Mouse (Mus musculus): ENCODE results near the gene Cdc37. TPM values are rescaled to one million over a fixed set of nuclear protein-coding genes. Genes with fewer than 3 reads are reported as not detected.
A peak's percentile ranks its signal among the peaks of the same experiment; 100 is the strongest.

Cdc37 gene
- polyA plus RNA-seq, 1 experiment, result 72.6 TPM

DNA sequence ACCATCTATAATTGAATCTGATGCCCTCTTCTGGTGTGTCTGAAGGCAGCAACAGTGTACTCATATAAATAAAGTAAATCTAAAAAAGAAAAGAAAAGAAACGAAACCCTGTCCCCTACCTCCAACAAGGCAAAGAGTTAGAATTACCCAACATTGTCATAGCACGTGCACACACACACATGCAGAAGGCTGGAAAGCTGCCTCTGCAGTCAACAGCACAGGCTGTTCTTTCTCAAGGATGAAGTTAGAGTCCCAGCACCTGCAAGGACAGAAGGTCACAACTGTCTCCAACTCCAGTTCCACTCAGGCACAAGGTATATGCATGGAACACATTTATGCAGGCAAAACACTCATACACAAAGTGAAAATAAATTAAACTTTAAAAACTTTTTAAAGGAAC is 47.7 kb downstream of the Cdc37 start:
- DNase-seq, result peak; percentile 23
- no peaks in the 10 kb centered on the region for H3K36me3 ChIP-seq (ENCODE audit: control insufficient read depth, insufficient read depth, low read length)
- H3K4me3 ChIP-seq (ENCODE audit: insufficient read depth, low read depth, low read length), result no peak overlapping the region
- WGBS, result 95% methylated on average over 2 of the region's 2 CpGs
- H3K27ac ChIP-seq (ENCODE audit: insufficient read depth, low read depth, low read length), result no peak overlapping the region
- TF ChIP-seq CTCF (conservative IDR thresholded peaks at IDR 0.05; ENCODE audit: insufficient read depth, insufficient read length, low read depth, low read length), result no peak
- no peak for TF ChIP-seq POLR2A (IDR thresholded peaks at IDR 0.05; ENCODE audit: low read depth, low read length)
- no peaks in the 10 kb centered on the region for H3K4me1 ChIP-seq (ENCODE audit: control insufficient read depth, insufficient read depth, low read length)
- no peaks in the 10 kb centered on the region for H3K27me3 ChIP-seq (replicated peaks; ENCODE audit: control insufficient read depth, insufficient read depth, low read length)

DNA sequence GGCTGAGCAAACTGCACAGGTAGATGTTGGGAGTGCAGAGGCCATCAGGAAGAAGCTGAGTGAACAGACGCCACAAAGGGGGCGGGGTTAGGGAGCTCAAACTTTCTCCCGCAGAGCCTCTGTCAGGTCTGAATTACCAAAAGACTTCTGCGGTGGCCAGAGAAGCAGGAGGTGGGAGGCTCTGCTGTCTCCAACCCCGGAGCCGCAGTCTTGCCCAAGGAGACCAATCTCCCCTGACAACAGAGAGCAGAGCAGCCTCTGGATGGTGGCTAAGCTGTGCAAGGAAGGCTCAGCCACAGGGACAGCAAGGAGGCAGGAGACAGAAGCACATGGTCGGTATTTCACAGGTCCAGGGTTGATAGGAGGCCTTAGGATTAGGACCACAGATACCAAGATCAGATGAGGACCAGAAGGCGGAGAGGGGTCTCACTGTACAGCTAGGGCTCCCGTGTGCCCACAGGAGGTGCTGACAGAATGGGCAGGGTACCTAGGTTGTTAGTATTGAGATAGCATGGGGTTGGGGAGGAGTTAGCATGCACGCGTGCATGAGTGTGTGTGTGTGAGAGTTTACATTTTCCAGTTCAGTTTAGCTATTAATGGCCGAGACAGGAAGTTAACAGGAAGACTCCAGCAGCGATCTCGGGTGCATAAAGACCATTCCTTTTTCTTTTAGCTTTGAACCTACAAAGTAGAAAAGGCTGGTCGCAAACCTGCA is 49.2 kb downstream of the Cdc37 start:
- H3K4me3 ChIP-seq (ENCODE audit: insufficient read depth, low read depth, low read length), result no peak overlapping the region
- no peaks in the 10 kb centered on the region for H3K36me3 ChIP-seq (ENCODE audit: control insufficient read depth, insufficient read depth, low read length)
- 54% methylated on average over 15 of the region's 15 CpGs for WGBS
- TF ChIP-seq POLR2A (IDR thresholded peaks at IDR 0.05; ENCODE audit: low read depth, low read length) (no peak), CTCF (conservative IDR thresholded peaks at IDR 0.05; ENCODE audit: insufficient read depth, insufficient read length, low read depth, low read length) (no peak)
- H3K4me1 ChIP-seq (ENCODE audit: control insufficient read depth, insufficient read depth, low read length), result no peaks in the 10 kb centered on the region
- H3K27me3 ChIP-seq (replicated peaks; ENCODE audit: control insufficient read depth, insufficient read depth, low read length), result no peaks in the 10 kb centered on the region
- H3K27ac ChIP-seq (ENCODE audit: insufficient read depth, low read depth, low read length), result no peak overlapping the region
- DNase-seq, result no peak

DNA sequence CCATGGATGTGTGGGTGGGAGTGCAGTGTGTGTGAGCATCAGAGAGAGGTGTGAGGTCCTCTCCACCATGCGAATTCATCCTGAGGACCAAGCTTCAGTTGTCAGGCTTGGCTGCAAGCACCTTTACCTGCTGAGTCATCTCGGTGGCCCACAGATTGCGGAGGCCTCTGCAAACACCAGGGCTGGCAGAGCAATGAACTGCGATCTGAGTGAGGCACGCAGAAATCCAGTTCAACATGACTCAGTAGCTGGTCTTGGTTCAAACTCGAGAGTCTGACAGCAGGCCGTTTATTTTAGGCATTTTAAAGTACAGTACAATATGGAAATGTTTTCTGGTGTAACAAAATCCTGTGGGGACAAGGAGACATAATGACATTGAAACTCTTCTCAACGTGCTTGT is 52.0 kb downstream of the Cdc37 start:
- no peak for DNase-seq
- 73% methylated on average over 8 of the region's 8 CpGs for WGBS
- H3K4me1 ChIP-seq (ENCODE audit: control insufficient read depth, insufficient read depth, low read length), result no peaks in the 10 kb centered on the region

DNA sequence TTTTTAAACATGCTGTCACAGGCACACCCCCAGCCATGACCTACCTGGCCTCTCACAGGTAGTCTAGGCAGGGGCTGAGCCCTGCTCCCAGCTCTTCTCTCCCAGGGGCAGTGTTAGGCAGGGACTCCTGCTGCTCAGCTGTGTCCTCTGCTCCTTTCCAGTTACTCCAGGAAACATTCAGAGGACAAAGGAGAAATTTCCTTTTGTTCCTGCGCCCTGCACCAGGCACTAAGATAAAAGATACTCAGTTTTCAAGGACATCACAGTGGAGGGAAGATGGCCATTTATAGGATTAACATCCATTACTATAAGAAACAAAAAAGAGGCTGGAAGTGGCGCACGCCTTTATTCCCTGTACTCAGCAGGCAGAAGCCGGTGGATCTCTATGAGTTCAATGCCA is 53.8 kb downstream of the Cdc37 start:
- TF ChIP-seq CTCF (conservative IDR thresholded peaks at IDR 0.05; ENCODE audit: insufficient read depth, insufficient read length, low read depth, low read length), result no peak
- no peak for TF ChIP-seq POLR2A (IDR thresholded peaks at IDR 0.05; ENCODE audit: low read depth, low read length)
- Histone ChIP-seq H3K4me3 (ENCODE audit: insufficient read depth, low read depth, low read length) (no peak overlapping the region), H3K4me1 (ENCODE audit: control insufficient read depth, insufficient read depth, low read length) (no peaks in the 10 kb centered on the region), H3K36me3 (ENCODE audit: control insufficient read depth, insufficient read depth, low read length) (no peaks in the 10 kb centered on the region), H3K27ac (ENCODE audit: insufficient read depth, low read depth, low read length) (no peak overlapping the region), H3K27me3 (replicated peaks; ENCODE audit: control insufficient read depth, insufficient read depth, low read length) (no peaks in the 10 kb centered on the region)
- no peak for DNase-seq
- 100% methylated on average over 4 of the region's 4 CpGs for WGBS

More for the DNA sequence above, 52.0 kb downstream of the Cdc37 start:
- Histone ChIP-seq H3K4me3 (ENCODE audit: insufficient read depth, low read depth, low read length) (no peak overlapping the region), H3K27ac (ENCODE audit: insufficient read depth, low read depth, low read length) (no peak overlapping the region), H3K27me3 (replicated peaks; ENCODE audit: control insufficient read depth, insufficient read depth, low read length) (no peaks in the 10 kb centered on the region), H3K36me3 (ENCODE audit: control insufficient read depth, insufficient read depth, low read length) (no peaks in the 10 kb centered on the region)
- TF ChIP-seq CTCF (conservative IDR thresholded peaks at IDR 0.05; ENCODE audit: insufficient read depth, insufficient read length, low read depth, low read length) (no peak), POLR2A (IDR thresholded peaks at IDR 0.05; ENCODE audit: low read depth, low read length) (no peak)

DNA sequence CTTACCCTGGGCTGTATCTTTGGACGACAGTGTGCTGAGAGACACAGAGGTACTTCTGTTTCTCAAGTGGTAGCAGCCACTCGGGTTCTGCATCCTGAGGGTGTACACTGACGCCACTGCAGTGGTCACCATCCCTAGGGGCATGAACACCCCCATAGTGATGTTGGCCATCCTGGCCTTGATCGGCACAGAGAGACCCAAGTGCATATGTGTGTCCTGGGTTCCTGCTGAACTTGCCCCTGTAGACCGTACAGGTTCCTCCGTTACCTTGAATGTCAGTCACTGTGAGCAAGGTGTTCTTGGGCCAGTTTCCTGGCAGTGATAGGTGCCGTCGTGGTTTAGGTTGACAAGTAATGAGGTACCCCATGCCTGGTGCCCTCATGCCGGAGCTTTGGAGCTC is 56.4 kb downstream of the Cdc37 start:
- DNase-seq, result no peak
- 98% methylated on average over 9 of the region's 9 CpGs for WGBS
- peaks cover 4% of the 10 kb centered on the region; the same call in 1 of the 2 replicates for H3K4me1 ChIP-seq (ENCODE audit: control insufficient read depth, insufficient read depth, low read length)

DNA sequence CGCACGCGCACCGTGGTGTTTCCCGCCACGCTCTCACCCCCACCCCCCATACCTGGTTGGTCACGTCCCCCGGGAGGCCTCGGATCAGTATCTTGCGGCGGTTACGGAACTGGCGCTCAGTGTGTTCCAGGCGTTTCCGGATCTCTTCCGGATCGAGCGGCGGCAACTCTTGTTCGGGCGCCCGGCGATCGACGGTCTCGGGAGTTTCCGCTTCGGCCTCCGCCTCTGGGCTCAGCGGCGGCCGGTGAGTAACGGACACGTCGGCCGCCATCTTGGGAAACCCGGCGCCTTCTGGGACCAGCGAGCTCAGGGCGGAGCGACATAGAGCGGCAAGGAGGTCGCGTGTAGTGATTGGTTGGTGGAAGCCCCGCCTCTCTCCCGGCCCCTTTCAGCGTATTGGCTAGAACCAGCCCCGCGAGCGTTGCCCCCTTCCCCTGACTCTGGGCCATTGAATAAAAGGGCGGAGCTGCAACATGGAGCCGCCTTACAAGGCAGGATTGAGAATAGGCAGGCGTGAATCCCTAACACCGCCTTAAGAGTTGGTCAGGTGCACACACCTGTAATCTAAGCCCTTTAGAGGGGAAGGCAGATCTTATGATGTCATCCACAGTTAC is 58.0 kb downstream of the Cdc37 start, which contains the start of the genes Gm38431 and Raver1:
Gene Gm38431, minus strand, starts transcription at position 291 of the 614 bp plus-strand sequence.
Gene Raver1, minus strand, starts transcription at position 302 of the 614 bp plus-strand sequence.
- under 1% methylated on average over 54 of the region's 54 CpGs for WGBS
- no peaks in the 10 kb centered on the region for H3K27me3 ChIP-seq (replicated peaks; ENCODE audit: control insufficient read depth, insufficient read depth, low read length)
- H3K27ac ChIP-seq (ENCODE audit: insufficient read depth, low read depth, low read length), result peak within 1 kb of the TSS; percentile 68
- DNase-seq, result peak; percentile 99
- peaks cover 4% of the 10 kb centered on the region; the same call in 1 of the 2 replicates for H3K4me1 ChIP-seq (ENCODE audit: control insufficient read depth, insufficient read depth, low read length)
- no peak for TF ChIP-seq POLR2A (IDR thresholded peaks at IDR 0.05; ENCODE audit: low read depth, low read length)
- H3K4me3 ChIP-seq (ENCODE audit: insufficient read depth, low read depth, low read length), result peak within 1 kb of the TSS; percentile 78
- 0 out of 2 replicates have a peak, but pooled peaks cover 1% of the 10 kb centered on the region for H3K36me3 ChIP-seq (ENCODE audit: control insufficient read depth, insufficient read depth, low read length)

More for the DNA sequence above, 56.4 kb downstream of the Cdc37 start:
- Histone ChIP-seq H3K27me3 (replicated peaks; ENCODE audit: control insufficient read depth, insufficient read depth, low read length) (no peaks in the 10 kb centered on the region), H3K27ac (ENCODE audit: insufficient read depth, low read depth, low read length) (no peak overlapping the region), H3K36me3 (ENCODE audit: control insufficient read depth, insufficient read depth, low read length) (no peaks in the 10 kb centered on the region), H3K4me3 (ENCODE audit: insufficient read depth, low read depth, low read length) (no peak overlapping the region)
- TF ChIP-seq POLR2A (IDR thresholded peaks at IDR 0.05; ENCODE audit: low read depth, low read length) (no peak), CTCF (conservative IDR thresholded peaks at IDR 0.05; ENCODE audit: insufficient read depth, insufficient read length, low read depth, low read length) (no peak)
